Mouse (Mus musculus) hindbrain, embryonic 11.5 days (tissue): ENCODE results near the gene Mcl1. TPM values are rescaled to one million over a fixed set of nuclear protein-coding genes. Genes with fewer than 3 reads are reported as not detected.
"Not testable (repeated sequence)": the region's sequence is repeated elsewhere in the genome, so short reads cannot be mapped to it uniquely, and the experiment has no call there.

Source experiments
- ATAC-seq: fragments of 200-750 bp; cut with Nextera tagmentation; 2 replicates; pipeline ENCODE4 v1.8.0; 2017; ENCODE audit warnings: mild to moderate bottlenecking, moderate TSS enrichment, moderate library complexity; ENCODE audit not compliant: low FRiP score
- DNase-seq: peaks from one replicate; pipeline ENCODE4 v3.0.0-alpha.2; 2015; ENCODE audit warnings: low spot score
- H3K27ac ChIP-seq: fragments of 300-500 bp; sonication (generic); 2 replicates; pipeline ENCODE4 v1.5.1; 2014; ENCODE audit warnings: mild to moderate bottlenecking, low read depth, low read length
- H3K27me3 ChIP-seq: fragments of 300-500 bp; sonication (generic); 2 replicates; pipeline ENCODE4 v1.6.1; 2014; ENCODE audit warnings: mild to moderate bottlenecking, low read length, moderate library complexity, mixed read lengths; ENCODE audit not compliant: control insufficient read depth, insufficient read depth
- H3K36me3 ChIP-seq: fragments of 300-500 bp; sonication (generic); 2 replicates; pipeline ENCODE4 v1.6.1; 2014; ENCODE audit warnings: mild to moderate bottlenecking, low read length, moderate library complexity, mixed read lengths; ENCODE audit not compliant: control insufficient read depth, insufficient read depth
- H3K4me1 ChIP-seq: fragments of 300-500 bp; sonication (generic); replicated peaks from 2 replicates; pipeline ENCODE4 v1.6.1; 2014; ENCODE audit warnings: low read length, mixed read lengths; ENCODE audit not compliant: control insufficient read depth, insufficient read depth
- H3K4me2 ChIP-seq: fragments of 300-500 bp; sonication (generic); replicated peaks from 2 replicates; pipeline ENCODE4 v1.6.1; 2014; ENCODE audit warnings: mild to moderate bottlenecking, low read depth, low read length
- H3K4me3 ChIP-seq: fragments of 300-500 bp; sonication (generic); 2 replicates; pipeline ENCODE4 v1.5.1; 2014; ENCODE audit warnings: low read depth, low read length
- H3K9ac ChIP-seq: fragments of 300-500 bp; sonication (generic); 2 replicates; pipeline ENCODE4 v1.6.1; 2014; ENCODE audit warnings: low read depth, low read length
- H3K9me3 ChIP-seq: fragments of 300-500 bp; sonication (generic); 2 replicates; pipeline ENCODE4 v1.6.1; 2016; ENCODE audit warnings: low read length; ENCODE audit not compliant: control insufficient read depth
- WGBS: fragments of 180-500 bp; shearing (Covaris S2); extraction: QIAGEN DNeasy Blood & Tissue Kit; methylation state at CpG from one replicate; pipeline ENCODE4 v1.1.7; 2014; 5-methylcytosine and 5-hydroxymethylcytosine counted together
- polyA plus RNA-seq: library from polyadenylated mRNA; unstranded; fragments of >200 nt; fragmentation: Nextera tagmentation; extraction: Ambion mirVana; gene quantifications from 2 replicates; pipeline ENCODE4 v1.2.1, GENCODE M21; 2014

Mcl1 gene
- polyA plus RNA-seq, 1 experiment from 2014 or later = 76.1 TPM

GRCm38 (mm10) chr3:95668026-95668425 is 9.4 kb downstream of the Mcl1 start:
- Histone ChIP-seq H3K4me2 (no peak overlapping the region), H3K27me3 (no peaks in the 10 kb centered on the region), H3K4me3 (no peak overlapping the region), H3K27ac (peak overlapping the region; percentile 14; the same call in 1 of the 2 replicates), H3K9me3 (no peaks in the 10 kb centered on the region), H3K9ac (no peak overlapping the region), H3K4me1 (peaks cover 4% of the 10 kb centered on the region; the same call in 1 of the 2 replicates), H3K36me3 (no peaks in the 10 kb centered on the region)
- 42% methylated on average over 7 of the region's 7 CpGs for WGBS
- DNase-seq (no peak), ATAC-seq (no peak)

- H3K4me3 ChIP-seq = no peak overlapping the region
- no peaks in the 10 kb centered on the region for H3K36me3 ChIP-seq
- peaks cover 4% of the 10 kb centered on the region; the same call in 1 of the 2 replicates for H3K4me1 ChIP-seq
- H3K9me3 ChIP-seq = no peaks in the 10 kb centered on the region
- no peak overlapping the region for H3K4me2 ChIP-seq
- H3K9ac ChIP-seq = no peak overlapping the region
- no peak for ATAC-seq
- no peak overlapping the region for H3K27ac ChIP-seq
- no peak for DNase-seq
- no peaks in the 10 kb centered on the region for H3K27me3 ChIP-seq
- WGBS = 86% methylated on average over 7 of the region's 7 CpGs
Measured at GRCm38 (mm10) chr3:95668589-95669308, 10.2 kb downstream of the Mcl1 start.

- H3K9me3 ChIP-seq = no peaks in the 10 kb centered on the region
- H3K9ac ChIP-seq = no peak overlapping the region
- H3K36me3 ChIP-seq = no peaks in the 10 kb centered on the region
- DNase-seq = no peak
- H3K4me1 ChIP-seq = peaks cover 4% of the 10 kb centered on the region; the same call in 1 of the 2 replicates
- no peaks in the 10 kb centered on the region for H3K27me3 ChIP-seq
- no peak overlapping the region for H3K4me2 ChIP-seq
- WGBS = 94% methylated on average over 3 of the region's 3 CpGs
- no peak overlapping the region for H3K27ac ChIP-seq
- H3K4me3 ChIP-seq = no peak overlapping the region
- ATAC-seq = no peak
Measured at GRCm38 (mm10) chr3:95669309-95669665, 10.7 kb downstream of the Mcl1 start.

- WGBS = 96% methylated on average over 3 of the region's 3 CpGs
- not testable (repeated sequence) for DNase-seq, H3K36me3 ChIP-seq, ATAC-seq, H3K4me2 ChIP-seq, H3K27ac ChIP-seq, H3K4me1 ChIP-seq, H3K4me3 ChIP-seq, H3K27me3 ChIP-seq, H3K9ac ChIP-seq, H3K9me3 ChIP-seq
Measured at GRCm38 (mm10) chr3:95670419-95670818, 11.8 kb downstream of the Mcl1 start.

- ATAC-seq (no peak), DNase-seq (no peak)
- WGBS = 96% methylated on average over 5 of the region's 5 CpGs
- no peak overlapping the region for H3K4me2 ChIP-seq
- H3K4me3 ChIP-seq = no peak overlapping the region
- no peaks in the 10 kb centered on the region for H3K36me3 ChIP-seq
- H3K4me1 ChIP-seq = peaks cover 4% of the 10 kb centered on the region; the same call in 1 of the 2 replicates
- H3K27me3 ChIP-seq = no peaks in the 10 kb centered on the region
- H3K27ac ChIP-seq = no peak overlapping the region
- H3K9ac ChIP-seq = no peak overlapping the region
- H3K9me3 ChIP-seq = no peaks in the 10 kb centered on the region
Measured at GRCm38 (mm10) chr3:95671201-95671600, 12.6 kb downstream of the Mcl1 start.

GRCm38 (mm10) chr3:95672461-95672860 is 13.9 kb downstream of the Mcl1 start:
- Histone ChIP-seq H3K36me3 (no peaks in the 10 kb centered on the region), H3K9me3 (no peaks in the 10 kb centered on the region), H3K4me3 (no peak overlapping the region), H3K27ac (no peak overlapping the region), H3K4me1 (peaks cover 3% of the 10 kb centered on the region; the same call in 1 of the 2 replicates), H3K9ac (no peak overlapping the region), H3K4me2 (no peak overlapping the region), H3K27me3 (no peaks in the 10 kb centered on the region)
- ATAC-seq (no peak), DNase-seq (no peak)
- WGBS = 56% methylated on average over 3 of the region's 3 CpGs

- ATAC-seq (no peak), DNase-seq (no peak)
- WGBS = 57% methylated on average over 10 of the region's 10 CpGs
- no peak overlapping the region for H3K9ac ChIP-seq
- H3K4me2 ChIP-seq = no peak overlapping the region
- no peaks in the 10 kb centered on the region for H3K36me3 ChIP-seq
- no peaks in the 10 kb centered on the region for H3K27me3 ChIP-seq
- no peak overlapping the region for H3K4me3 ChIP-seq
- H3K27ac ChIP-seq = peak overlapping the region; percentile 30; the same call in 1 of the 2 replicates
- no peaks in the 10 kb centered on the region for H3K9me3 ChIP-seq
- no peaks in the 10 kb centered on the region; the same call in 1 of the 2 replicates for H3K4me1 ChIP-seq
Measured at GRCm38 (mm10) chr3:95672861-95673706, 14.5 kb downstream of the Mcl1 start.

GRCm38 (mm10) chr3:95673707-95674211 is 15.2 kb downstream of the Mcl1 start:
- DNase-seq = no peak
- no peaks in the 10 kb centered on the region for H3K36me3 ChIP-seq
- H3K9me3 ChIP-seq = no peaks in the 10 kb centered on the region
- no peak overlapping the region for H3K4me3 ChIP-seq
- 29% methylated on average over 8 of the region's 11 CpGs for WGBS
- H3K4me2 ChIP-seq = no peak overlapping the region
- no peaks in the 10 kb centered on the region for H3K27me3 ChIP-seq
- no peaks in the 10 kb centered on the region; the same call in 1 of the 2 replicates for H3K4me1 ChIP-seq
- ATAC-seq = no peak; the same call in 1 of the 2 replicates
- no peak overlapping the region for H3K9ac ChIP-seq
- H3K27ac ChIP-seq = peak overlapping the region; percentile 30; the same call in 1 of the 2 replicates
